Mouse (Mus musculus) layer of hippocampus, adult 18-20 months (tissue): ENCODE measurements around the gene Car9. TPM values are rescaled to one million over a fixed set of nuclear protein-coding genes. Genes with fewer than 3 reads are reported as not detected.

Experiments used
- DNase-seq, 2 experiments: peaks; one replicate each; pipeline ENCODE4 v3.0.0; 2022; ENCODE audit warnings: low spot score in 2 of 2
- total RNA-seq, 2 experiments: library from RNA; stranded (reverse); gene quantifications; 2 replicates each; pipeline ENCODE4 v1.2.3; 2021

Gene Car9
- total RNA-seq, 2 experiments from 2014 or later = not detected

DNA sequence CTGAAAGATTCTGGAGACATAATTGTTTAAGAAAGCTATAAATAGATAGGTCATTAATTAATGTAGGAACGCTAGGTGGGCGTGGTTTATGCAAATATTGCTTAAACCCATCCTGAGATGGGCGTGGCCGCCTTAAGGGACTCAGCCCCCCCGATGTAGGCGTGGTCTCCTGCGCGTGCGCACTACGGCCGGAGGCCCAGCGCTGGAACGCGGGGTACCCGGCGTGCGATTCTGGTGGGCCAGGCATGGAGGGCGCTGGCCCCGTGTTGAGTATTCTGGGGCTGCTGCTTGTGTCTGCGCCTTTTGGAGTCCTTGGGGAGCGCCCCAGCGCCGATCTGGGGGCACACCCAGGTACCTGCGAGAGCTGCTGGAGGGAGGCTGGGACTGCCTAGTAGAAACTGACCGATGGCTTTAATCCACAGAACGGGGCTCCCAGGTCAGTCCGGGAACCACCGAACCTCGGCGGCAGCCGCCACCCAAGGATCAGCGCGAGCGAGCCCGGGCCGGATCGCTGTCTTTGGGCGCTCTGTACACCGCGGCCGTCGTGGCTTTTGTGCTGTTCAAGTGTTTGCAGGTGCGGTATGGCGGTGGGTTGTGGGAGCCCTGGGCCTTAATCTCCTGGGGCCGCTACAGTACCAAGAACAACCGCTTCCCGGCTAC, 13.4 kb upstream of the Car9 start:
- peak; percentile 91 to 98 for DNase-seq

DNA sequence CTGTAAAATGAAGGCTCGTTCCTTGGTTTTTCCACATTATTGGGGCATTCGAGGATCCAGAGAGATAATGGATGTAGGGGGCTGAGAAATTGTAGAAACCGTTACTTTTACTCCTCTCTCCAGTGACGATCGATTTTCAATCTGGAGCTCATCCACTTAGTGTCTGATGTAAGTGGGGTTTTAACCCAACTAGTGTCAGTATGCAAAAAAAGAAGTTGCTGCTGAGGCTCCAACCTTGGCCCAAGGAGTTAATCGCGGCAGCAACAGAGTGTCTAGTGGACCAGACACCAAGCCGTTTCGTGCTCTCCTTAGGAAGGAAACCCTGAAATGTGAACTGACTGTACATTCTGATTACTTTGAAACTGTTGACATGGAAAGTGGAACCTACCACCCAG, 12.9 kb upstream of the Car9 start:
- peak in 1 of 2 experiments; percentile 14 for DNase-seq

DNA sequence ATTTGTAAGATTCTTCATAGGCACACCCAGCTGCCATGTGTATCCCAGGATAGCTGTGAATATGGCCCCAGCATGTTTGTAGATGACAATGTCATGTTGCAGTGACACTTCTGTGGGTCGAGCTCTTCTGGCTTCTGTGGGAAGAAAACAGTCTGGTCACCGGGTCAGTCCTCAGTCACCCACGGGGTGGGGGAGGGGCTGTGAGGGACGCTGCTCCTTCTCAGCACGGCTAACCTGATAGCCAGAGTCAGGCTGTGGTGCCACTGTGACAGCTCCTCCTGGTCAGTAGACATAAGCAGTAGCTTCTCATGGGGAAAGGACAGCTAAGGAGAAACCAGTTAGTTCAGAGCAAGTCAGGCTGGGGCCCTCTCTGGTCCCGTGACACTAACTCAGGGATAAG, 10.2 kb upstream of the Car9 start:
- no peak for DNase-seq

- no peak for DNase-seq
These were observed 9.4 kb upstream of the Car9 start for GRCm38 (mm10) chr4:43497405-43497804.

- DNase-seq = no peak
These were observed 8.8 kb upstream of the Car9 start for GRCm38 (mm10) chr4:43497946-43498345.

- DNase-seq = no peak
These were observed 7.8 kb upstream of the Car9 start for GRCm38 (mm10) chr4:43498983-43499382.

DNA sequence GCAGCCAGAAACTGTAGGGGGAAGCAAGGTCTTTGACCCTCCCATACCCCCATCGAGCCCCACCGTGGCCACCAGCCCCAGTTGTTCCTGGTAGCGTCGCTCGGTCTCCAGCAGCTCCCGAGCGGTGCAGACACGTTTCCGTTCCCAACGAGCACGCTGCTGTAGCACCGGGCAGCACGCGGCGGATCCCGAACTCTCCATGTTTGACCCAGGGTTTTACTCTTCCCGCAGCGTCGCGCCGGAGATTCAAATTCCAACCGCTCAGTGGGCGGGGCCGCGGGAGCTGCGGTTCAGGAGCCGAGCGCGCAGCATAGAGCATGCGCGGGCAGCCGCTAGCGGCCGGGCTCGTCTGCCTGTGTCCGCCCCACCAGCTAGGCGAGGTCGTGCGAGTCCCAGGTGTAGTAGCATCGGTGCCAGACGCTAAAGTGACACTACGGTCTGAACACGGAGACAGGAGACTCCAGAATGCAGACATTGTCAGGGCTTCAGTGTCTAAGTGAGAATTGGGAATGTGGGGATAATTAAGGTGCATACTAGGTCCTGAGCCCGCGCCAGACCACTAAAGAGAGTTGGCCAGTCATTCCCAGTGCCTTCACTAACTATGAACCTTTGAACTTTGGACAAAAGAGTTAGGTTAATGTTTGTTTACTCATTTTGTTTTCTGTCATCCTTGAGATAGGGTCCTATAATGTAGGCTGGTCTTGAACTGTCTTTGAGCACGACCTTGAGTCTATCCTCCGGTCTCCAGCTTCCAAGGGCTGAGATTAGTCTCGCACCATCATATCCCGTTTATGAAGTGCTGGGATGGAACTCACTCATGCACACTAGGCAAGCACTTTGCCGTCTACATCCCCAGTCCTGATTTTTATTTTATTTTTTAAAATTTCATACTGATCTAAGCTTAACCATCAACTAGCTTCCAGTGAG, 7.1 kb upstream of the Car9 start, which contains the start of gene Arhgef39:
Arhgef39 (minus strand) TSS at position 289 of the 927 bp plus-strand sequence.
- DNase-seq = peak; percentile 46 to 69

GRCm38 (mm10) chr4:43503041-43503440, 3.7 kb upstream of the Car9 start:
- no peak for DNase-seq

DNA sequence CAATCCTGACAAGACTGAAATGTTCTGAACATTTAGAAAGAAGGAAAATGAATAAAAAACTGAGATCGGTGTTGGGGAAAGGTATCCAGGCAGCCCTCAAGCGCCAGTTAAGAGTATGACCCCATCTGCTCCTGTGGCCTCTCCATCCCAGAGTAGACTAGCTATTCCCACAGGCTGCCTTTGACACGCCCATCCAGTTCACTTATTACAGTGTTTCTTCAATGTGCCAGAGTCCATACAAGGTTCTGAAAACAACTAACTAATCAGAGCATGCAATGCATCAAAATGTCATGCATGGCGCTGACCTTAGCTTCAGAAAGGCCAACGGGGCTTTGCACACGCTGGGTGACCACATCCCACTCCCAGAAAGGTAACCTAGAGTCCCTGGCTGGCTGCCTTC, 3.3 kb upstream of the Car9 start:
- DNase-seq = no peak

GRCm38 (mm10) chr4:43504269-43504668, 2.5 kb upstream of the Car9 start:
- no peak for DNase-seq

DNA sequence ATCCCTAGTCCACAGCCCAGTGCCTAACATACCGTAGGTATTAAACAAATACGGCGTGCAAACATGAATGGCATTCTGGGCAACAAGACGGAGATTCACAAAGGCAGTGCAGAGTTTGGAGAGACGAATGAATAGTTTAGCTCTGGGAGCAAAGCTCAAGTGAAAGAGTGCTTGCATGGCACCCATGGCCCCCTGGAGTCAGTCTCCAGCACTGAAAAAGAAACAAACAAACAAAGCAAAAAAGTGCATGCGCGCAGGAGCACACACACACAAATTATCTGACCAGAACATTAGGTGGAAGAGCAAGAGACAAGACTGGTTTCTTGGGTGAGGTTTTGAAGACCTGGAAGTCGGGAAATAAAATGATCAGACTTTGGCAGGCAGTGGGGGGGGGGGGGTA, 692 bp upstream of the Car9 start:
- DNase-seq = no peak

- no peak for DNase-seq
These were observed 1.3 kb downstream of the Car9 start for GRCm38 (mm10) chr4:43507938-43508665.

GRCm38 (mm10) chr4:43508666-43508997, 1.9 kb downstream of the Car9 start:
- no peak for DNase-seq

- DNase-seq = no peak
These were observed 2.3 kb downstream of the Car9 start for GRCm38 (mm10) chr4:43509109-43509508.

DNA sequence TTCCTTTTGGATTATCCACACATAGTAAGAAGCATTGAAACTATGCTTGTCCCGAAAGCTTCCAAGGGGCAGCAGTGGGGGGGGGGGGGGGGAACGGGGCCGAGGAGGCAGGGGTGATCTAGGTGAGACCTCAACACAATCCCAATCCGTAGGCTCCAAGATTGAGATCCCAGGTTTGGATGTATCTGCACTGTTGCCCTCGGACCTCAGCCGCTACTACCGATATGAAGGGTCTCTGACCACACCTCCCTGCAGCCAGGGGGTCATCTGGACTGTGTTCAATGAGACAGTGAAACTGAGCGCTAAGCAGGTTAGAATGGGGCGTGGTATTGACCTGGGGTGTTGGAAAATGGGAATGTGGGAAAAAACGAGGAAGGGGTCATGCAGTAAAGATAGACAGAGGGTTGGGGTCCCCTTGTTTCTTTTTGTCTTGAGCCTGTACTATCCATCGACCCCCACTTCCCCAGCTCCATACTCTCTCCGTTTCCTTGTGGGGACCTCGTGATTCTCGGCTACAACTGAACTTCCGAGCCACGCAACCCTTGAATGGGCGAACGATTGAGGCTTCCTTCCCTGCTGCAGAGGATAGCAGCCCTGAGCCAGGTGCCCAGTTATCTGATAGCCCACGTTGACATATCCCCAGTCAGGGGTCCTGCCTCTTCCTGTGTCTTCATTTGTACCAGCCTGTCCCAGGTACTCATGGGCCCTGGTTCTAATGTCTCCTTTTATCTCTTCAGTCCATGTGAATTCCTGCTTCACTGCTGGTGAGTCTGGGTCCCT, 5.1 kb downstream of the Car9 start:
- DNase-seq = no peak

- DNase-seq = no peak
These were observed 5.9 kb downstream of the Car9 start for GRCm38 (mm10) chr4:43512653-43513052.

- DNase-seq = no peak
These were observed 6.5 kb downstream of the Car9 start for GRCm38 (mm10) chr4:43513300-43513699.

- no peak for DNase-seq
These were observed 7.0 kb downstream of the Car9 start for GRCm38 (mm10) chr4:43513791-43514190.

DNA sequence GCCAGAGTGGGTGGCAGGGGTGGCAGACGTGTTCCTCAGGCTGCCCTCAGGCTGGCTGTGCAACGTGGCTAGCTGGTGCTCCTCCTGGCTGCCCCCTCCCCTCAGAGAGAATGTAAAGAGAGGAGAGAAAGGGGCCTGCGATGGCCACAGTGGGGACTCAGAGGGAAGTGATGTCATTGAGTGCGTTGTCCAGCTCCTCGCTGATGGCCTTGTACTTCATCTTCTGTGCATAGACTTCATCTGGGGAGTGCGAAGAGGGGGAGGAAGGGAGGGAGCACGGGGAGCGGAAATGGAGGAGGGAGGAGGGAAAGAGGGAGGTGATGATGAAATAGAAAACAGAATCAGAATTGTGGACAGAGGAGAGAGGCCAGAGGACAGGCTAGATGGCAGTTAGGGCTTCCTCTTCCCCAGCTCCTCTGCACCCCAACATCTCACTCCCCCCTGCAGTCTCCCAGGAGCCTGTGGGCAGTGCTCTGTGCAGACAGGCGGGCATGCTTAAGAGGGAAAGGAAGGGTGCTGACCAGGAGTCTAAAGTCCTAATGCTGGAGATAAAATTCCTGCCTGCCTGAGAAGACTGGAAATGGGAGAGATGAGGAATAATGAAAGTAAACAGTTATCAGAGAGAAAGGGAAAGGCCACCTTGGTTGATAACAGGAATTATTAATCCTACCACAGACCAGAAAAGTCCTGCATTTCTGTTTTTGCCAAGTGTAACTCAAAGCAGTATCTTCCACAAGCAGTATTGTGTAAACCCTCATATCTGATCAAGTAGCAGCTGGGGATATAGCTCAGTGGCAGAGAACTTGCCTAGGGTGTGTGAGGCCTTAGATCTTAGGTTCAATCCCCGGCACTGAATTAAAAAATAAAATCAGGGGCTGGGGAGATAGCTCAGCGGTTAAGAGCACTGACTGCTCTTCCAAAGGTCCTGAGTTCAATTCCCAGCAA, 9.3 kb downstream of the Car9 start:
- DNase-seq = no peak

DNA sequence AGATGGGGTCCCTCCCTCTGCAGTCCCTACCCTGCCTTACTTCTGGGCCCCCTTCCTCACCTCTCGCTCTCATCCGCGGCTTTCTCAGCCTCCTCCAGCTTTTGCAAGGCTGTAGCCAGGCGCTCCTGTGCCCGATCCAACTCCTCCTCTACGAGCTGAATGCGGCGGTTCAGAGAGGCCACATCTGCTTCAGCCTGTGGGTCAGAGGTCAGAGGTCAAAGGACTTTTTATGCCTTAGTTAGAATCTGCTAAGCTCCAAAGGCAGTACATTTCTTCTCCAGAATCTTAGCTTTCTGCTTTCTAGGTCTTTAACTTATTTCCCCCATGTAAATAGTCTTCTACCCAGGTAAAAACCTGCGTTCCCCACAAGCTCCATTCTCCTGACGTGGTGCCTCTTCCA, 12.8 kb downstream of the Car9 start:
- DNase-seq = no peak
